Mouse (Mus musculus): ENCODE measurements around the gene Zfp383. TPM values are rescaled to one million over a fixed set of nuclear protein-coding genes. Genes with fewer than 3 reads are reported as not detected.

The Zfp383 gene
- total and polyA plus RNA-seq, 3 experiments = 2.4 to 6.3 (median 5.5) TPM

DNA sequence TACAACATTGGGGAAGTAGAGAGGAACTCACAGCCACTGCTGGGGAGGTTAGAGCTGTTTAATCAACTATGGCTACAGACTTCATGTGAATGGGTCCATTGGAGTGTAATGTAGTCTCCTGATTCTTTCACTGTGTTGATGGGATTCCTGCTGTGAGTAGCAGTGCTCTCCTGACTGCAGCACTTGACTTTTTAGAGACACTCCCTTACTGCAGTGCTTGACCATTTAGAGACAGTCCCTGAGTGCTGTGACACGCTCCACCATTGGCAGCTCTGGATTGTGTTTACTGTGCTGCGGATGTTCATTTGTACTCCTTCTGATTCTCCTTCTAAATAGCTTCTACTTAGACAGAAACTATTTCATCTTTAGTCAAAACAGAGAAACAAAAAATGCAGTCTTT, 34.7 kb downstream of the Zfp383 start:
- no peaks in the 10 kb centered on the region for H3K79me2 ChIP-seq (replicated peaks; ENCODE audit: control insufficient read depth, insufficient read depth, low read length)
- intact Hi-C loops (cut with DNase I) = no loop called here
- H3K36me3 ChIP-seq (ENCODE audit: control insufficient read depth, insufficient read depth, low read length) = no peaks in the 10 kb centered on the region
- H3K27ac ChIP-seq = no peak overlapping the region
- H3K9ac ChIP-seq (ENCODE audit: low read depth, low read length) = no peak overlapping the region
- no peaks in the 10 kb centered on the region for H3K4me1 ChIP-seq (ENCODE audit: control insufficient read depth, insufficient read depth, low read length)
- H3K27me3 ChIP-seq (ENCODE audit: control insufficient read depth, insufficient read depth, low read length) = no peaks in the 10 kb centered on the region
- H3K4me3 ChIP-seq = no peak overlapping the region
- 52% methylated on average over 2 of the region's 2 CpGs for WGBS
- no peak for DNase-seq
- no peak for TF ChIP-seq POLR2A (IDR thresholded peaks at IDR 0.05; ENCODE audit: insufficient read depth, low read depth, low read length)
- TF ChIP-seq EP300 (IDR thresholded peaks at IDR 0.05; ENCODE audit: insufficient read depth, low read depth, low read length) = no peak
- no peak for TF ChIP-seq CTCF (IDR thresholded peaks at IDR 0.05)

DNA sequence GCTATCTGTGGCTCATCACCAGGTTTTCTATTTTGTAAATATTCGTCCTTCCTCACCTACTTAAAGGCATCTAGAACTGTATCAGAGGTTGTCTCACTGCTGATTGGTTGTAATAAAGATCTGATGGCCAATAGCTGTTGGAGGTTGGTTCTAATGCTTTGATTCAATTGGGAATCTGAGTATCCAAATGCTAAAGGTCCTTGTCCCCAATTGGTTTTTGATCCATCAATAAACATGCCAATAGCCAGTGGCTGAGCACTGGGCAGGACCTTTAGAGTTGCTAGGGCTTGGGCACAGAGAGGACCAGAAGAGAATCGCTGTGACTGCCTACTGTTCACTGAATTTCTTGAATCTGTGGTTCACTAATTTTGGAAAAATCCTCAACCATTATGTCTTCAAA, 35.7 kb downstream of the Zfp383 start:
- intact Hi-C loops (cut with DNase I) = no loop called here
- H3K36me3 ChIP-seq (ENCODE audit: control insufficient read depth, insufficient read depth, low read length) = no peaks in the 10 kb centered on the region
- TF ChIP-seq POLR2A (IDR thresholded peaks at IDR 0.05; ENCODE audit: insufficient read depth, low read depth, low read length) (no peak), EP300 (IDR thresholded peaks at IDR 0.05; ENCODE audit: insufficient read depth, low read depth, low read length) (no peak), CTCF (IDR thresholded peaks at IDR 0.05) (no peak)
- no peak overlapping the region for H3K27ac ChIP-seq
- H3K4me1 ChIP-seq (ENCODE audit: control insufficient read depth, insufficient read depth, low read length) = no peaks in the 10 kb centered on the region
- H3K4me3 ChIP-seq = no peak overlapping the region
- no peak for DNase-seq
- H3K9ac ChIP-seq (ENCODE audit: low read depth, low read length) = no peak overlapping the region
- no peaks in the 10 kb centered on the region for H3K79me2 ChIP-seq (replicated peaks; ENCODE audit: control insufficient read depth, insufficient read depth, low read length)
- 88% methylated on average over 2 of the region's 2 CpGs for WGBS
- no peaks in the 10 kb centered on the region for H3K27me3 ChIP-seq (ENCODE audit: control insufficient read depth, insufficient read depth, low read length)

DNA sequence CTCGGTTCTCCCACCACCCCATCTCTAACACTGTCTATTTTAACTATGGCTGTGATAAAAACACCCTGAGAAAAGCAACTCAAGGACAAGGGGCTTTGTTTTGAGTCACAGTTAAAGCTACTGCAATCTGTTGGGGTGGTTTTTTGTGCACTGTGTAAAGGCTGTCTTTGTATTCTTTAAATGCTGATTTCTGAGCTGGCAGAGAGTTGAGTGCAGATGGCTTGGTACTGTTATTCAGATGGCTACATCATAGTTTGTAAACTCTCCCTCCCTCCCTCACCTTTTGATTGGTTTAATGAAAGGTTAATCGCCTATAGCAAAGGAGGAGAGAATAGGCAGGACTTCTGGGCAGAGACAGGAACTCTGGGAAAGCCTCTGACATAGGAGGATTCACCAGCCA, 36.2 kb downstream of the Zfp383 start:
- WGBS = 83% methylated on average over 2 of the region's 2 CpGs
- DNase-seq = no peak
- Histone ChIP-seq H3K4me3 (no peak overlapping the region), H3K79me2 (replicated peaks; ENCODE audit: control insufficient read depth, insufficient read depth, low read length) (no peaks in the 10 kb centered on the region), H3K27ac (no peak overlapping the region), H3K36me3 (ENCODE audit: control insufficient read depth, insufficient read depth, low read length) (no peaks in the 10 kb centered on the region), H3K9ac (ENCODE audit: low read depth, low read length) (no peak overlapping the region), H3K27me3 (ENCODE audit: control insufficient read depth, insufficient read depth, low read length) (no peaks in the 10 kb centered on the region), H3K4me1 (ENCODE audit: control insufficient read depth, insufficient read depth, low read length) (no peaks in the 10 kb centered on the region)
- intact Hi-C loops (cut with DNase I) = no loop called here
- no peak for TF ChIP-seq POLR2A (IDR thresholded peaks at IDR 0.05; ENCODE audit: insufficient read depth, low read depth, low read length)
- no peak for TF ChIP-seq EP300 (IDR thresholded peaks at IDR 0.05; ENCODE audit: insufficient read depth, low read depth, low read length)
- no peak for TF ChIP-seq CTCF (IDR thresholded peaks at IDR 0.05)

DNA sequence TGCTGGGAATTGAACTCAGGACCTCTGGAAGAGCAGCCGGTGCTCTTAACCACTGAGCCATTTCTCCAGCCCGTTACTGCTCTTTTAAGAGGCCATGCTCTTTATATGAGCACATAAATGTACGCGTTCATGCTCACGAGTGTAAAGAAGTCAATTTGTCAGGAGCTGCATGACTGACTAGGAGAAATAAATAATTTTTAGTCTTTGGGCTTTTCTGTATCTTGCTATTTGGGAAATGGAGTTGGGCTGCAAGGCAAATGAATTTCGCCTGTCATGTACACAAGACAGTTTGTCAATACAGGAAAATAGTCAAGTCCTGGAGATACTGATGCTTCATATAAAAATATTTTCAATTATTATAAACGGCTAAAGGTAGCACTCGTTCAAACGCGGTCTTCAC, 45.1 kb downstream of the Zfp383 start:
- TF ChIP-seq EP300 (IDR thresholded peaks at IDR 0.05; ENCODE audit: insufficient read depth, low read depth, low read length) (no peak), POLR2A (IDR thresholded peaks at IDR 0.05; ENCODE audit: insufficient read depth, low read depth, low read length) (no peak), CTCF (IDR thresholded peaks at IDR 0.05) (no peak)
- Histone ChIP-seq H3K9ac (ENCODE audit: low read depth, low read length) (peak overlapping the region; percentile 94), H3K27me3 (ENCODE audit: control insufficient read depth, insufficient read depth, low read length) (no peaks in the 10 kb centered on the region), H3K4me1 (ENCODE audit: control insufficient read depth, insufficient read depth, low read length) (no peaks in the 10 kb centered on the region; the same call in 1 of the 2 replicates), H3K27ac (peak overlapping the region; percentile 91), H3K4me3 (peak overlapping the region; percentile 66), H3K36me3 (ENCODE audit: control insufficient read depth, insufficient read depth, low read length) (peaks cover 2% of the 10 kb centered on the region; the same call in 1 of the 2 replicates), H3K79me2 (replicated peaks; ENCODE audit: control insufficient read depth, insufficient read depth, low read length) (no peaks in the 10 kb centered on the region)
- intact Hi-C loops (cut with DNase I) = loop anchor here (2.0 kb wide), 1 partner anchor 96 kb away; no protein-coding TSS in a partner anchor
- whole genome bisulfite sequencing = 34% methylated on average over 10 of the region's 10 CpGs
- no peak for DNase-seq

DNA sequence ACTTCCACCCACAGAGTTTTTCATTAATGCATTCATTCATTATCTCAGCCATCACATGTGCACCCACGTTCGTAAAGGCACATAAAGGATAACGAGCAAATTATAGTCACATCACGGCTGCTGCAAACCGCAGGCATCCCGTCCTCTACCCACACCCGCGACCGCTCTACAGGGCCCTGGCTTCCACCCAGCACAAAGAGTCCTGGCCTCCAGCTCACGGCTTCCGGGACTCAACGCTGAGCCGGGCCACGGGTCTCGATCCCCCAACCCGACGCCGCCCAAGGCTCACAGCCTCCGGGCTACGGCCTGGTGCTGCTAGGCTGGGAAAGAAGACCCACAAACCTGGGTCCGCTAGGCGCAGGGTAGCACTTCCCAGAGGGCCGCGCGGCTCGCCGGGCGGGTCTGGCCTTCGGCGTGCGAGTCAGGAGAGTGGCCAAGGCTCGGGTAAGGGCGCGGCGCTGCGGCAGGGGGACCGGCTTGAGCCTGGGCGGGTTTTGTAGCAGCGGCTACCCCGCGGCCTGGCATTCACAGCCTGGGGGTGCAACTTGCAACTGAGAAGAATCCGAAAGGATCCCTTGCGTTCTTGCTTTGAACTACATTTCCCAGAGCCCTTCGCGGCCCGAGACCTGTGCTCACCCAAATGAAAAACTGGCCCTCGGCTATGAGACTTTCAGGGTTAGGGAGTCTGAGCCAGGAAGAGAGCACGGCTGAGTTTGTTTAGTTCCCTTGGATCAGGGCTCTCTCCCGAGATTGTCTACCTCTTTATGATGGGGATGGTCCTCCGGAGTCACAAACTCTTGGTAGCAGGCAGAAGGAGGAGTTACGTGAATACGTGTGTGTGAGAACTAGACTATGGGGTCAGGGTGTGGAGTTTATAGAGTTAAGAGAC, 45.7 kb downstream of the Zfp383 start, which contains the start of gene Zfp74:
Gene Zfp74, minus strand, starts transcription at position 577 of the 889 bp plus-strand sequence.
- intact Hi-C loops (cut with DNase I) = loop anchor here (2.0 kb wide), 2 partner anchors 29 to 95 kb away; partner anchors contain the start of gene Zfp568
- no peaks in the 10 kb centered on the region for H3K79me2 ChIP-seq (replicated peaks; ENCODE audit: control insufficient read depth, insufficient read depth, low read length)
- H3K9ac ChIP-seq (ENCODE audit: low read depth, low read length) = peak within 1 kb of the TSS; percentile 94
- H3K4me1 ChIP-seq (ENCODE audit: control insufficient read depth, insufficient read depth, low read length) = no peaks in the 10 kb centered on the region; the same call in 1 of the 2 replicates
- H3K27me3 ChIP-seq (ENCODE audit: control insufficient read depth, insufficient read depth, low read length) = no peaks in the 10 kb centered on the region
- under 1% methylated on average over 52 of the region's 52 CpGs for whole genome bisulfite sequencing
- DNase-seq = peak; percentile 87
- peak within 1 kb of the TSS; percentile 91 for H3K27ac ChIP-seq
- TF ChIP-seq EP300 (IDR thresholded peaks at IDR 0.05; ENCODE audit: insufficient read depth, low read depth, low read length) = no peak
- TF ChIP-seq CTCF (IDR thresholded peaks at IDR 0.05) = peak; percentile 29
- TF ChIP-seq POLR2A (IDR thresholded peaks at IDR 0.05; ENCODE audit: insufficient read depth, low read depth, low read length) = no peak; the same call in 1 of the 2 replicates
- peaks cover 2% of the 10 kb centered on the region; the same call in 1 of the 2 replicates for H3K36me3 ChIP-seq (ENCODE audit: control insufficient read depth, insufficient read depth, low read length)
- H3K4me3 ChIP-seq = peak within 1 kb of the TSS; percentile 66

All from heart, adult 2 months (tissue).